Mouse (Mus musculus) erythroblast, embryonic 14.5 days (primary cell): ENCODE data around the gene Paip2b.

ENCODE experiments used
- GATA1 ChIP-seq: IDR thresholded peaks from 2 replicates; pipeline ENCODE4 v1.6.1; 2012; ENCODE audit warnings: low read length, inconsistent platforms, mixed read lengths
- TAL1 ChIP-seq: IDR thresholded peaks from 3 replicates; pipeline ENCODE4 v1.6.1; 2012; ENCODE audit warnings: low read length, inconsistent platforms, mixed read lengths

DNA sequence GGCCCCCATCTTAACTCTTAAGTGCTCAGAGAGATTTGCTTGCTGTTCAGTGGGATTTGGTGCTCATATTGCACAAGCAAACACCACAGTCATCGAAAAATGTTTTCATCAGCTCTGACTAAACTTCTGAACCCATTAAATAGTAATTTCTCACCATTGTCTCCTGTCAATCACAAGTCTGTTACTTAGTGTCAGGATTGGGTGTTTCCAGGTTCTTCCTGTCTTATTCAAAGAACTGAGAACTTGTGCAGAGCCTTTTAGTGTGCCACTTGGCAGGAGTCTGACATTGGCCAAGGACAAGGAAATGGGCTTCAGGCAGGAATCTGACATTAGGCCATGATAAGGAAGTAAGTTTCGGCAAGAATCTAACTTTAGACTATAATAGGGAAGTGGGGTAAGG, 6.5 kb upstream of the Paip2b start:
- no peak for TF ChIP-seq GATA1
- TF ChIP-seq TAL1, result no peak
